Mouse (Mus musculus) hindbrain, embryonic 11.5 days (tissue): ENCODE data around the gene Oxsr1. TPM values are rescaled to one million over a fixed set of nuclear protein-coding genes. Genes with fewer than 3 reads are reported as not detected.
A peak's percentile ranks its signal among the peaks of the same experiment; 100 is the strongest.

Experiments used
- ATAC-seq: fragments of 200-750 bp; cut with Nextera tagmentation; 2 replicates; pipeline ENCODE4 v1.8.0; 2017; ENCODE audit warnings: mild to moderate bottlenecking, moderate TSS enrichment, moderate library complexity; ENCODE audit not compliant: low FRiP score
- DNase-seq: peaks from one replicate; pipeline ENCODE4 v3.0.0-alpha.2; 2015; ENCODE audit warnings: low spot score
- H3K27ac ChIP-seq: fragments of 300-500 bp; sonication (generic); 2 replicates; pipeline ENCODE4 v1.5.1; 2014; ENCODE audit warnings: mild to moderate bottlenecking, low read depth, low read length
- H3K27me3 ChIP-seq: fragments of 300-500 bp; sonication (generic); 2 replicates; pipeline ENCODE4 v1.6.1; 2014; ENCODE audit warnings: mild to moderate bottlenecking, low read length, moderate library complexity, mixed read lengths; ENCODE audit not compliant: control insufficient read depth, insufficient read depth
- H3K36me3 ChIP-seq: fragments of 300-500 bp; sonication (generic); 2 replicates; pipeline ENCODE4 v1.6.1; 2014; ENCODE audit warnings: mild to moderate bottlenecking, low read length, moderate library complexity, mixed read lengths; ENCODE audit not compliant: control insufficient read depth, insufficient read depth
- H3K4me1 ChIP-seq: fragments of 300-500 bp; sonication (generic); replicated peaks from 2 replicates; pipeline ENCODE4 v1.6.1; 2014; ENCODE audit warnings: low read length, mixed read lengths; ENCODE audit not compliant: control insufficient read depth, insufficient read depth
- H3K4me2 ChIP-seq: fragments of 300-500 bp; sonication (generic); replicated peaks from 2 replicates; pipeline ENCODE4 v1.6.1; 2014; ENCODE audit warnings: mild to moderate bottlenecking, low read depth, low read length
- H3K4me3 ChIP-seq: fragments of 300-500 bp; sonication (generic); 2 replicates; pipeline ENCODE4 v1.5.1; 2014; ENCODE audit warnings: low read depth, low read length
- H3K9ac ChIP-seq: fragments of 300-500 bp; sonication (generic); 2 replicates; pipeline ENCODE4 v1.6.1; 2014; ENCODE audit warnings: low read depth, low read length
- H3K9me3 ChIP-seq: fragments of 300-500 bp; sonication (generic); 2 replicates; pipeline ENCODE4 v1.6.1; 2016; ENCODE audit warnings: low read length; ENCODE audit not compliant: control insufficient read depth
- WGBS: fragments of 180-500 bp; shearing (Covaris S2); extraction: QIAGEN DNeasy Blood & Tissue Kit; methylation state at CpG from one replicate; pipeline ENCODE4 v1.1.7; 2014; 5-methylcytosine and 5-hydroxymethylcytosine counted together
- polyA plus RNA-seq: library from polyadenylated mRNA; unstranded; fragments of >200 nt; fragmentation: Nextera tagmentation; extraction: Ambion mirVana; gene quantifications from 2 replicates; pipeline ENCODE4 v1.2.1, GENCODE M21; 2014

The Oxsr1 gene
- polyA plus RNA-seq, 1 experiment from 2014 or later = 17.1 TPM

DNA sequence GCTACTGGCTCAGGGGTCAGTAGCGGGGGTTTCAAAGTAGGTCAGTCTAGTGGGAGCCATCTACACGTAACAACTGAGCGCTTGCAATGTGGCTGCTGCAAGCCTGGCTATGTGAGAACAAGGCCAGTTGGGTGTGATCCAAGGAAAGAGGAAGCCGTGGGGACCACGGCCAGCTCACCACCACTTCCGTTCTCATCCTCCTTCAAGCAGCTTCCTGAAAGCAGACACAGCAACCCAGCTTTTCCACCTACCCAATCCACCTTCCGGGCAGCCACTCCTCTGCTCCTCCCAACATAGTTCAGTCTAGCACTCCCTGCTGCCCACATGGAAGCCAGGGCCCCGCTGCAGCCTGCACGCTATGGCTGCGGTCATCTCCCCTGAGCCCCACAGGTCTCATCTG is 12.1 kb upstream of the Oxsr1 start:
- no peak overlapping the region for H3K4me2 ChIP-seq
- H3K4me3 ChIP-seq = no peak overlapping the region
- H3K27me3 ChIP-seq = no peaks in the 10 kb centered on the region
- DNase-seq = no peak
- H3K9ac ChIP-seq = no peak overlapping the region
- no peak overlapping the region for H3K27ac ChIP-seq
- ATAC-seq = no peak
- H3K4me1 ChIP-seq = no peaks in the 10 kb centered on the region
- H3K9me3 ChIP-seq = no peaks in the 10 kb centered on the region
- 77% methylated on average over 10 of the region's 10 CpGs for WGBS
- no peaks in the 10 kb centered on the region for H3K36me3 ChIP-seq

DNA sequence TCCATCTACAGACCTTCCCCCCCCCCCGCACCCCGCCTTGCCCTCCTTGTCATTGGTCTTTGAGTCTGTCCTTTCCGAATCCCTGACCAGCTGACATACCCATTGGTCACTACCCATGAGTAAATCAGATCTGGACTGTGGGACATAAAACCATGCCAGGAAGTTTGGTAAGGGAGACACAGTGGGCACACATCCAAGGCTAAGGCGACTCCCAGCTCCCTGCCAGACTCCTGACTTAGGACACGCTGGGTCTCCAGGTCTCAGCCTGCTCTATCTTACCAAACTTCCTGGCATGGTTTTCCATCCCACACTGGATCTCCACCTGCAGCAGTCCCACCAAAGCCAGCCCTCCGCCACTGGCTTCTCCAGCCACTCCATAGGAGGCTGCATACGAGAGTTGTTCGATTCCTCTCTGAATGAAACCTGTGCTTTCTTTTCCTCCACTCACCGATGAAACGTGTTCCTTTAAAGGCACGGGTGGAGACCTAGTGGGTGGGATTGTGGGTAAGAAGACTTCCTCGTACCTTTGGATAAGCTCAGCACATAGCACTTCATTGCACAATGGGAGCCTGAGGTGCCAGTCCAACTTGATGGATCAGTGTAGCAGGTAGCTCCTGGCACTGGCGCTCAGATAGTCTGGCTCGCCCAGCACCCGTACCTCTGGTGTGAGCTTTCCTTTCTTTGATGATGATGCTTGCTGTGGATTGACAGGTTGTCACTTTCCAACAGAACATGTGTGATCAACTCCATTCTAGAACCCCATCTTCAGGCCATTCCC is 8.1 kb upstream of the Oxsr1 start:
- Histone ChIP-seq H3K27me3 (no peaks in the 10 kb centered on the region), H3K36me3 (no peaks in the 10 kb centered on the region), H3K9me3 (no peaks in the 10 kb centered on the region), H3K4me3 (no peak overlapping the region), H3K27ac (no peak overlapping the region), H3K4me1 (no peaks in the 10 kb centered on the region), H3K9ac (no peak overlapping the region), H3K4me2 (no peak overlapping the region)
- 92% methylated on average over 15 of the region's 15 CpGs for WGBS
- DNase-seq (no peak), ATAC-seq (no peak)

DNA sequence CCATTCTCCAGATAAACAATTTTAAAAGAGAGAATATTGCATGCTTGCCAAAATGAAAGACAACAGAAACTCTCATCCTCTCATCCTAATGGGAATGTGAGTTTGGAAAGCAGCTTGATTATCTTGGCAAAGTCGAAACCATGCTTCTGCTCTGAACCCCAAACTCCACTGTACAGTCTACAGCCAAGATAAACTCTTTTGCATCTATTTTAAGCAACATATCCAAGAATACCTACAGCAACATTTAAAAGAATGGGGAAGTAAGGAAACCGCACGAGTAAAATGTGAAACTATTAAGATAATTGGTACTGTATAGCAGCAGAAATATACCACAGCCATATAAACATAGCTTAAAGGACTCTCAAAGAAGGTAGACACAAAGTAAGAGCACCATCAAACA is 6.3 kb upstream of the Oxsr1 start:
- no peak overlapping the region for H3K4me3 ChIP-seq
- no peak for ATAC-seq
- WGBS = 88% methylated on average over 3 of the region's 3 CpGs
- no peak overlapping the region for H3K27ac ChIP-seq
- H3K27me3 ChIP-seq = no peaks in the 10 kb centered on the region
- no peak overlapping the region for H3K4me2 ChIP-seq
- H3K4me1 ChIP-seq = no peaks in the 10 kb centered on the region
- H3K9ac ChIP-seq = no peak overlapping the region
- DNase-seq = no peak
- H3K36me3 ChIP-seq = no peaks in the 10 kb centered on the region
- no peaks in the 10 kb centered on the region for H3K9me3 ChIP-seq

DNA sequence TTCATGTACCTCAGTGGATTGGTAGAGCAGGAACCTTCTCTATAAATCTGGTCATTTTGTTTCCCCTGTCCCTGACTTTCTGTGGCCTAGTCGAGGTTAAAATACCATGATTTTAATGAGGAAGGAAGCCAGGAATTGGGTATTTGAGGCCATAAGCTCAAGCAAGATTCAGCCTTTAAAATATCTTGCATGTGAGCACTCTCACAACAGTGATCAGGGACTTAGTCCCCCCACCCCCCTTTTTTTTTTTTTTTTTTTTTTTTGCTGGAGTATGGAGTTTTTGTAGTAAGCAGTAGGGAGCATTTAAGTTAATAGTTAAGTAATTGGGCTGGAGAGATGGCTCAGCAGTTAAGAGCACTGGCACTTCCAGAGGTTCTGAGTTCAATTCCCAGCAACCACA is 1.9 kb upstream of the Oxsr1 start:
- ATAC-seq = no peak
- Histone ChIP-seq H3K36me3 (no peaks in the 10 kb centered on the region), H3K4me3 (no peak overlapping the region), H3K27me3 (no peaks in the 10 kb centered on the region), H3K4me1 (no peaks in the 10 kb centered on the region; the same call in 1 of the 2 replicates), H3K4me2 (no peak overlapping the region), H3K9ac (no peak overlapping the region), H3K9me3 (no peaks in the 10 kb centered on the region), H3K27ac (no peak overlapping the region)
- DNase-seq = no peak
- 83% methylated on average over 1 of the region's 1 CpGs for WGBS

DNA sequence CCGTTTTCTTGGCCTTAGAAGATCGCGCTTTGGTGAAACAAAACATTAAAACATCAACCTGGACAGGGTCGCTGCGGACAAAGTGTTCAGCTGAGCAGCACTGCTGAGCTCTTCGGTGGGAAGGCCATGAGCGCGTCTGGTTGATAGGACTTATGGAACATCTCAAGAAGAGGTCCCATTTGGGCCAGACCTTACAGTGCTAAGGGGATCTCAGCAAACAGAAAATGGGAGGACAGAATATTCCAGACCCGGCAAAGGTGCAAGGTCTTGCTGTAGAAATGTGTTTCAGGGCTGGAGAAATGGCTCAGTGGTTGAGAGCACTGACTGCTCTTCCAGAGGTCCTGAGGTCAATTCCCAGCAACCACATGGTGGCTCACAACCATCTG is 1.0 kb upstream of the Oxsr1 start:
- H3K9ac ChIP-seq = peak overlapping the region; percentile 87
- ATAC-seq = peak; percentile 20; the same call in 1 of the 2 replicates
- no peaks in the 10 kb centered on the region for H3K9me3 ChIP-seq
- H3K36me3 ChIP-seq = no peaks in the 10 kb centered on the region
- H3K4me1 ChIP-seq = no peaks in the 10 kb centered on the region; the same call in 1 of the 2 replicates
- peak overlapping the region; percentile 76 for H3K27ac ChIP-seq
- peak overlapping the region; percentile 96 for H3K4me2 ChIP-seq
- peak overlapping the region; percentile 93 for H3K4me3 ChIP-seq
- 9% methylated on average over 9 of the region's 9 CpGs for WGBS
- no peak for DNase-seq
- H3K27me3 ChIP-seq = no peaks in the 10 kb centered on the region

DNA sequence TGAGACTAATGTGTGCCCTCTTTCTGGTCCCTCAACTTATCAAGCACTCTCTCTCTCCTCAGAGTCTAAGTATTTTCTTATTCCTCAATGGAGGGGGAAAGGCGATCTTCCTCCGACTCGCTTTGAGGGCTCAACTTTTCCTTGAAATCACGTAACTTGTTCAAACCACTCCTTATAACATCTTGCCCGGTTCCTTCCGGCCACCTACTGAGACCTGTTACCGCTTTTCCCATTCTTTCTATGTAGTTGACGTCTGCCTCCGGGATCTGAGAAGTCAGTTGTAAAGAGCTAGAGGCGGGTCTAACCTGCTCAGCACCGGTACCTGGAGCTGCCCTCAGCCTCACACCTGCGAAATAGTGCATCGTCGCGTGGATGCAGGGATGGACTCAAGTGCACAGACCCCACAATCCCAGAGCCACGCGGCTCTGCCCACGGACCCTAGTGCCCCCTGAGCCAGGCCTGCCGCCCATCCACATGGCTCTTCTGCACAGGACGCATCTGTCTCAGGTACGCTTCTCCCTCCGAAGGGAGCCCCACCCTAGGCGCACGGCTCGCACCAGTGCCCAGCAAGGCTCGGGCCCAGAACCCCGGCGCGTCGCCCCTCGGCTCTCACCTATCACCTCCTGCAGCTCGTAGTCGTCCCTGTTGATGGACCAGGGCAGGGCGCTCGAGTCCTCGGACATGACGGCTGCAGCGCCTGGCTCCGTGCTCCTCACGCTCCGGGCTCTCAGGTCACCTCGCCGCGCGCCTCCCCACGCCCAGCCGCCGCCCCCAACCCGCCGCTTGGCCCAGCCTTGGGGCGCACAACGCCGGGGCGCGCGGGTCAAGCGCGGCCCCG is 616 bp downstream of the Oxsr1 start:
- H3K27me3 ChIP-seq = no peaks in the 10 kb centered on the region
- peak overlapping the region; percentile 93 for H3K4me3 ChIP-seq
- no peaks in the 10 kb centered on the region for H3K36me3 ChIP-seq
- WGBS = under 1% methylated on average over 58 of the region's 59 CpGs
- DNase-seq (no peak), ATAC-seq (peak; percentile 48)
- H3K4me1 ChIP-seq = no peaks in the 10 kb centered on the region; the same call in 1 of the 2 replicates
- H3K9ac ChIP-seq = peak overlapping the region; percentile 87
- H3K27ac ChIP-seq = peak overlapping the region; percentile 76
- peak overlapping the region; percentile 96 for H3K4me2 ChIP-seq
- no peaks in the 10 kb centered on the region for H3K9me3 ChIP-seq

DNA sequence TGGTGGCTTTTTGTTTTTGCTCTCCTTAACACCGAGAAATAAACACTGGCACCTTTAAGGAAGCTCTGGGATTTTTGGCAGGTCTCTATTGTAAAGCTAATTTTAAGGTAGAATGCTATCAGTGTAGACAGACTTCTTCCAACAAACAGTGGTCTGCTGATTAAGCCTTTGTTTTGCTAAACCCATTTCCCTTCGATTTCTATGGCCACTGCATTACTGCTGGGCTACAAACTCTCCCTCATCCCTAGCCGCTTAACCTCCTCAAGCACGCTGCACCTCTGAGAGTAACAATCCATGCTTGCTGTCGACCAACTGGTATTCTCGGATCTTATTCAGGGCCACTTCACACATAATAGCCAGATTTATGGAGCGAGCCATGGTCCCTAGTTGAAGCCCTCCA is 1.3 kb downstream of the Oxsr1 start:
- Histone ChIP-seq H3K4me3 (peak overlapping the region; percentile 93), H3K4me1 (no peaks in the 10 kb centered on the region; the same call in 1 of the 2 replicates), H3K4me2 (peak overlapping the region; percentile 96), H3K9ac (peak overlapping the region; percentile 87), H3K27me3 (no peaks in the 10 kb centered on the region), H3K27ac (no peak overlapping the region), H3K36me3 (no peaks in the 10 kb centered on the region), H3K9me3 (no peaks in the 10 kb centered on the region)
- WGBS = 13% methylated on average over 7 of the region's 7 CpGs
- peak; percentile 14 for DNase-seq
- no peak for ATAC-seq

DNA sequence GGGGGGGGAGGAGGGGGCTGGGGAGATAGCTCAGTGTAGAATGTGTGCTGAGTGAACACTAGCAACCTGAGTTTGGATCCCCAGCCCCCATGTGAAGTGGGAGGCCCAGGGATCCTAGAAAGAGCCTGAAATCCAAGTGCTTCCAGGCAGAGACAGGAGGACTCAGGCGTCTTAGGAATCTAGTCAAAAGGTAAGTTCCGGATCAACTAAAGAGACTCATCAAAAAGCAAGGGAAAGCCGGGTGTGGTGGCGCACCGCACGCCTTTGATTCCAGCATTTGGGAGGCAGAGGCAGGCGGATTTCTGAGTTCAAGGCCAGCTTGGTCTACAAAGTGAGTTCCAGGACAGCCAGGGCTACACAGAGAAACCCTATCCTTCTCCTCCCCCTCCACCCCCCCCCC is 1.8 kb downstream of the Oxsr1 start:
- Histone ChIP-seq H3K27ac (no peak overlapping the region), H3K36me3 (no peaks in the 10 kb centered on the region), H3K9me3 (no peaks in the 10 kb centered on the region), H3K4me2 (no peak overlapping the region), H3K27me3 (no peaks in the 10 kb centered on the region), H3K4me1 (no peaks in the 10 kb centered on the region; the same call in 1 of the 2 replicates), H3K9ac (no peak overlapping the region), H3K4me3 (peak overlapping the region; percentile 93; the same call in 1 of the 2 replicates)
- ATAC-seq = no peak
- WGBS = 86% methylated on average over 7 of the region's 7 CpGs
- DNase-seq = no peak
